Mouse (Mus musculus): ENCODE data around the gene Daam1.

GRCm38 (mm10) chr12:71936636-71937035 is 105.8 kb downstream of the Daam1 start:
- no peak for TF ChIP-seq CTCF (IDR thresholded peaks at IDR 0.05; ENCODE audit: extremely low read depth, insufficient read depth, insufficient read length, insufficient replicate concordance)
- no peak for TF ChIP-seq POLR2A (IDR thresholded peaks at IDR 0.05; ENCODE audit: low read depth, low read length)

Measured in spleen, adult 2 months (tissue).